Mouse (Mus musculus) CD4-positive, CD25-positive, alpha-beta regulatory T cell (primary cell): ENCODE measurements around the gene Tmem229a. TPM values are rescaled to one million over a fixed set of nuclear protein-coding genes. Genes with fewer than 3 reads are reported as not detected.

ENCODE experiments used
- polyA plus RNA-seq: library from polyadenylated mRNA; unstranded; fragments of 100-300 nt; shearing (Covaris generic); gene quantifications from one replicate; pipeline ENCODE4 v1.2.1, GENCODE M21; 2017

The Tmem229a gene
- 0.04 TPM for polyA plus RNA-seq

GRCm38 (mm10) chr6:24955946-24956585 is at the start of gene Tmem229a:
Gene Tmem229a, minus strand, starts transcription at chr6:24956297.

Other genes starting within 250 kb of the Tmem229a start
- gene Hyal6, start 223.1 kb downstream of the Tmem229a start, polyA plus RNA-seq: not detected
- gene Hyal4, start 208.0 kb downstream of the Tmem229a start, polyA plus RNA-seq: not detected
- not detected for gene Spam1, start 165.1 kb downstream of the Tmem229a start, polyA plus RNA-seq
- not detected for gene Hyal5, start 98.3 kb downstream of the Tmem229a start, polyA plus RNA-seq